Mouse (Mus musculus) spleen, adult 2 months (tissue): ENCODE data around the gene Ak1. TPM values are rescaled to one million over a fixed set of nuclear protein-coding genes. Genes with fewer than 3 reads are reported as not detected.

ENCODE experiments used
- DNase-seq, 2 experiments: peaks; one replicate each; pipeline versions ENCODE4 v3.0.0 to v3.0.0-alpha.2; 2012 to 2021; ENCODE audit warnings: low spot score in 2 of 2, low read depth in 1 of 2
- H3K27ac ChIP-seq: fragments of 200-500 bp; 2 replicates; pipeline ENCODE4 v1.5.1; 2012; ENCODE audit warnings: low read length, inconsistent platforms; ENCODE audit not compliant: insufficient read depth
- H3K27me3 ChIP-seq: fragments of 200-500 bp; 2 replicates; pipeline ENCODE4 v1.6.1; 2012; ENCODE audit warnings: mild to moderate bottlenecking, moderate library complexity, low read length, inconsistent platforms; ENCODE audit not compliant: control insufficient read depth, insufficient read depth
- H3K36me3 ChIP-seq: fragments of 200-500 bp; 2 replicates; pipeline ENCODE4 v1.6.1; 2012; ENCODE audit warnings: mild to moderate bottlenecking, low read length, inconsistent platforms; ENCODE audit not compliant: control insufficient read depth, insufficient read depth
- H3K4me1 ChIP-seq: fragments of 200-500 bp; 2 replicates; pipeline ENCODE4 v1.6.1; 2011; ENCODE audit warnings: inconsistent platforms; ENCODE audit not compliant: control insufficient read depth, insufficient read depth, insufficient read length
- H3K4me3 ChIP-seq: fragments of 200-500 bp; 2 replicates; pipeline ENCODE4 v1.5.1; 2011; ENCODE audit warnings: mild to moderate bottlenecking, inconsistent platforms; ENCODE audit not compliant: insufficient read depth, insufficient read length; ENCODE audit errors: extremely low read depth
- CTCF ChIP-seq: fragments of 200-500 bp; IDR thresholded peaks from 2 replicates; pipeline ENCODE4 v1.5.1; 2011; ENCODE audit warnings: mild to moderate bottlenecking, inconsistent platforms; ENCODE audit not compliant: insufficient read depth, insufficient read length, insufficient replicate concordance; ENCODE audit errors: extremely low read depth
- POLR2A ChIP-seq: fragments of 200-500 bp; IDR thresholded peaks from 2 replicates; pipeline ENCODE4 v1.6.1; 2011; ENCODE audit warnings: low read depth, low read length, inconsistent platforms
- WGBS: fragments of 180-500 bp; shearing (Covaris S2); methylation state at CpG from one replicate; pipeline ENCODE4 v1.1.7; 2018; 5-methylcytosine and 5-hydroxymethylcytosine counted together
- polyA plus RNA-seq: library from polyadenylated mRNA; depleted of rRNA; stranded (reverse); fragments of >200 nt; gene quantifications from 2 replicates; pipeline ENCODE4 v1.2.3, GENCODE M21; 2012

The Ak1 gene
- polyA plus RNA-seq, 1 experiment: 6.3 TPM

GRCm38 (mm10) chr2:32589213-32589795, 32.3 kb upstream of the Ak1 start:
- 78% methylated on average over 11 of the region's 11 CpGs for WGBS
- no peak overlapping the region for H3K27ac ChIP-seq
- DNase-seq: no peak
- TF ChIP-seq CTCF (no peak), POLR2A (no peak)
- H3K4me3 ChIP-seq: no peak overlapping the region
- no peaks in the 10 kb centered on the region for H3K27me3 ChIP-seq
- H3K36me3 ChIP-seq: peaks cover 15% of the 10 kb centered on the region
- peaks cover 10% of the 10 kb centered on the region for H3K4me1 ChIP-seq

- DNase-seq: no peak
- H3K27ac ChIP-seq: peak overlapping the region; percentile 15; the same call in 1 of the 2 replicates
- no peak overlapping the region for H3K4me3 ChIP-seq
- no peak for TF ChIP-seq CTCF
- no peak for TF ChIP-seq POLR2A
- H3K36me3 ChIP-seq: peaks cover 21% of the 10 kb centered on the region
- H3K4me1 ChIP-seq: peaks cover 10% of the 10 kb centered on the region
- WGBS: 87% methylated on average over 10 of the region's 10 CpGs
- H3K27me3 ChIP-seq: no peaks in the 10 kb centered on the region
These were observed 31.3 kb upstream of the Ak1 start for GRCm38 (mm10) chr2:32590224-32590623.

GRCm38 (mm10) chr2:32591249-32591648, 30.3 kb upstream of the Ak1 start:
- H3K27ac ChIP-seq: no peak overlapping the region
- TF ChIP-seq CTCF (no peak), POLR2A (no peak)
- peaks cover 10% of the 10 kb centered on the region for H3K4me1 ChIP-seq
- no peak for DNase-seq
- H3K27me3 ChIP-seq: no peaks in the 10 kb centered on the region
- no peak overlapping the region for H3K4me3 ChIP-seq
- 85% methylated on average over 6 of the region's 6 CpGs for WGBS
- H3K36me3 ChIP-seq: peaks cover 25% of the 10 kb centered on the region

- no peaks in the 10 kb centered on the region for H3K27me3 ChIP-seq
- H3K36me3 ChIP-seq: peaks cover 26% of the 10 kb centered on the region
- H3K27ac ChIP-seq: no peak overlapping the region
- WGBS: 95% methylated on average over 13 of the region's 13 CpGs
- TF ChIP-seq POLR2A: no peak
- no peak for TF ChIP-seq CTCF
- H3K4me1 ChIP-seq: peaks cover 4% of the 10 kb centered on the region; the same call in 1 of the 2 replicates
- no peak for DNase-seq
- H3K4me3 ChIP-seq: no peak overlapping the region
These were observed 24.8 kb upstream of the Ak1 start for GRCm38 (mm10) chr2:32596725-32597124.

- Histone ChIP-seq H3K4me1 (peaks cover 4% of the 10 kb centered on the region; the same call in 1 of the 2 replicates), H3K4me3 (no peak overlapping the region), H3K27me3 (no peaks in the 10 kb centered on the region), H3K27ac (no peak overlapping the region), H3K36me3 (peaks cover 26% of the 10 kb centered on the region)
- 93% methylated on average over 5 of the region's 5 CpGs for WGBS
- TF ChIP-seq POLR2A (no peak), CTCF (no peak)
- DNase-seq: no peak
These were observed 24.3 kb upstream of the Ak1 start for GRCm38 (mm10) chr2:32597248-32597647.

- peaks cover 4% of the 10 kb centered on the region; the same call in 1 of the 2 replicates for H3K4me1 ChIP-seq
- H3K27ac ChIP-seq: no peak overlapping the region
- no peaks in the 10 kb centered on the region for H3K27me3 ChIP-seq
- H3K4me3 ChIP-seq: no peak overlapping the region
- H3K36me3 ChIP-seq: peaks cover 23% of the 10 kb centered on the region
- no peak for DNase-seq
- TF ChIP-seq CTCF (no peak), POLR2A (no peak)
- 94% methylated on average over 5 of the region's 5 CpGs for WGBS
These were observed 23.9 kb upstream of the Ak1 start for GRCm38 (mm10) chr2:32597699-32598098.

GRCm38 (mm10) chr2:32598506-32598905, 23.1 kb upstream of the Ak1 start:
- TF ChIP-seq POLR2A (no peak), CTCF (no peak)
- Histone ChIP-seq H3K4me1 (peaks cover 4% of the 10 kb centered on the region; the same call in 1 of the 2 replicates), H3K4me3 (no peak overlapping the region), H3K27ac (no peak overlapping the region), H3K36me3 (peaks cover 23% of the 10 kb centered on the region), H3K27me3 (no peaks in the 10 kb centered on the region)
- 91% methylated on average over 8 of the region's 8 CpGs for WGBS
- no peak for DNase-seq
